Mouse (Mus musculus): ENCODE data around the gene Nat8f2. TPM values are rescaled to one million over a fixed set of nuclear protein-coding genes. Genes with fewer than 3 reads are reported as not detected.
"Not testable (repeated sequence)": the region's sequence is repeated elsewhere in the genome, so short reads cannot be mapped to it uniquely, and the experiment has no call there.

Nat8f2 gene
- polyA plus RNA-seq, 1 experiment from 2014 or later: not detected

DNA sequence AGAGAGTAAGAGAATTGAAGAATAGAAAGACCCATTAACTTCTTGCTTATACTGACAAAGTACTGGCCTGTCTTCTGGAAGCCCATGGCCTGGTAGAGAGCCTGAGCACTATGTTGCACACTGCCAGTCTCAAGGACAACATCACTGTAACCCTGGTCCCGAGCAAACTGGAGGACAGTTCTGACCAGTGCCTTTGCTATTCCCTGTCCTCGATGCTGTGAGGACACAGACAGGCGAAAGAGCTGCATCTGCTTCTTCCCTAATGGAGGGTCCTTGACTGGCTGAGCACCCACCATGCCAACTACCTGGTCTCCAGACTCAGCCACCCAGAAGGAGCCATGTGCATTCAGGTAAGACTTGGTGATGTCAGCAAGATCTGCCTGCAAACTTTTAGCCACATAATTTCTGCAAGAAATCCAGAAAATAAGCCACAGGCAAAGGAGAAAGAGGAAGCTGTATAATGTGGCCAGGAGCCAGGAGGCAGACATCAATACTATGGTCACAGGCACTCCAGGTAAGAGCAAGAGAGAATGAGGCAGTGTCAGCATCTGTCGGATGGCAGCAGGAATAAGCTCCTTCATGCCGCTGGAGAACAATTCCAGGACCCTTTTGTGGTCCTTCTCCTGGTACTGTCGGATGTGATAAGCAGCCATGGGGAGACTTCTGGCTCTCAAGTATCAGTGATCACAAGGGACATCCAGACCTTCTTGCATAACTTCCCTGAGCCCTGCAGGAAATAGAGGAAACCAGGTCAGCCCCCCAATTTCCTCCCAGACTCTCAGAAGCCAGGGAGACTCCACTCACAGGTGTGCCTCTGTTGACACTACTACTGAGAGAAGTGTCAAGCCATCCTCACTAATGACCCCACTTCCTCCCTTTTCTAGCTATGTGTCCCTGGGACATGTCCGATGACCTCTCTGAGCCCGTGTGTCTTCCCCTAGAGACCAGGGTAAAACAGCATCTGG, 950 bp downstream of the Nat8f2 start:
- no peaks in the 10 kb centered on the region for H3K36me3 ChIP-seq (ENCODE audit: control insufficient read depth, insufficient read depth, low read length)
- no peaks in the 10 kb centered on the region for H3K4me1 ChIP-seq (ENCODE audit: control insufficient read depth, insufficient read depth, low read length)
- ATAC-seq (ENCODE audit: insufficient number of reproducible peaks, insufficient read depth, low FRiP score, low read depth): no peak
- H3K4me3 ChIP-seq (ENCODE audit: low read depth, low read length): no peak overlapping the region
- no peak overlapping the region for H3K27ac ChIP-seq (ENCODE audit: low read length)
- 78% methylated on average over 8 of the region's 8 CpGs for WGBS
- no peak overlapping the region for H3K9ac ChIP-seq (replicated peaks; ENCODE audit: low read depth, low read length)
- H3K27me3 ChIP-seq (ENCODE audit: control insufficient read depth, insufficient read depth, low read length): no peaks in the 10 kb centered on the region
- H3K9me3 ChIP-seq (ENCODE audit: control insufficient read depth, low read depth, low read length): no peaks in the 10 kb centered on the region
- H3K4me2 ChIP-seq (replicated peaks; ENCODE audit: low read depth, low read length): no peak overlapping the region

DNA sequence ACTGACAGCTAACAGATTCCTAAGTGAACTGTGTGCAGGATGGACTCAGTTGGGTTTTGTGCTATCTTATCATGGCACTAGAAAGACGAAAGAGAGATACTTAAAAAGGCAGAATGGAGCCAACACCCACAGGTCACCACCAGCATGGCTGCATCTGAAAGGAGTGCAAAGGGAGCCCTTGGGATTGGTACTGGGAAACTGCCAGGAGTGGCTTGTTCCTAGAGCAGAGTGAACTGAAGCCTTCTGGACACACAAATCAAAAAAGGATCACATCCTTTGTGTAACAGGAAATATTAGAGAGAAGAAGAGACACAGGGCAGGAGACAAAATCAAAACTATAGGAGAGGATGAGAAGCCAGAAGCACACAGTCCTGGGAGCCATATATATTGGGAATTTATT, 2.0 kb downstream of the Nat8f2 start:
- not testable (repeated sequence) for H3K4me1 ChIP-seq (ENCODE audit: control insufficient read depth, insufficient read depth, low read length); H3K9me3 ChIP-seq (ENCODE audit: control insufficient read depth, low read depth, low read length); H3K36me3 ChIP-seq (ENCODE audit: control insufficient read depth, insufficient read depth, low read length); ATAC-seq (ENCODE audit: insufficient number of reproducible peaks, insufficient read depth, low FRiP score, low read depth); H3K27me3 ChIP-seq (ENCODE audit: control insufficient read depth, insufficient read depth, low read length); H3K9ac ChIP-seq (replicated peaks; ENCODE audit: low read depth, low read length); H3K27ac ChIP-seq (ENCODE audit: low read length); H3K4me2 ChIP-seq (replicated peaks; ENCODE audit: low read depth, low read length); H3K4me3 ChIP-seq (ENCODE audit: low read depth, low read length)
- WGBS: 55% methylated on average over 1 of the region's 1 CpGs

DNA sequence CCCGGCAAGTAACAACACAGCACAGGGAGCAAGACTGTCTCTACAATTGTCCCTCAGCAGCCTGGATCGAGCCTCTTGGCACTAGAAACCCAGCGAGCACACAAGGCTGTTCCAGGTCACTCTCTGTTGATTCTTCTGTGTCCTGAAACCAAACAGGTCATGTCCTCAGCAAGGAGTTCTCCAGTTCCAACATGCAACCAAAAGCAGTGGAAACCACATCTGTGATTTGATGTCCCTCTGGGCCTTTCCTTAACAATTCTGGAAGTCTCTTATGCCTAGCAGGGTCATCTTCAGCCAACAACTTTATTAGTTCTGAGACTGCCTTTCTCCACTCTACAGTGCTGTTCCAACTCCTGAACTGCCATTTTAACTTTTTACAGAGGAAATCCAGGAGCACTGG, 2.8 kb downstream of the Nat8f2 start:
- not testable (repeated sequence) for H3K4me2 ChIP-seq (replicated peaks; ENCODE audit: low read depth, low read length); H3K4me3 ChIP-seq (ENCODE audit: low read depth, low read length); H3K9ac ChIP-seq (replicated peaks; ENCODE audit: low read depth, low read length); H3K27me3 ChIP-seq (ENCODE audit: control insufficient read depth, insufficient read depth, low read length); H3K4me1 ChIP-seq (ENCODE audit: control insufficient read depth, insufficient read depth, low read length); H3K36me3 ChIP-seq (ENCODE audit: control insufficient read depth, insufficient read depth, low read length); ATAC-seq (ENCODE audit: insufficient number of reproducible peaks, insufficient read depth, low FRiP score, low read depth); H3K27ac ChIP-seq (ENCODE audit: low read length); H3K9me3 ChIP-seq (ENCODE audit: control insufficient read depth, low read depth, low read length)
- 88% methylated on average over 3 of the region's 3 CpGs for WGBS

DNA sequence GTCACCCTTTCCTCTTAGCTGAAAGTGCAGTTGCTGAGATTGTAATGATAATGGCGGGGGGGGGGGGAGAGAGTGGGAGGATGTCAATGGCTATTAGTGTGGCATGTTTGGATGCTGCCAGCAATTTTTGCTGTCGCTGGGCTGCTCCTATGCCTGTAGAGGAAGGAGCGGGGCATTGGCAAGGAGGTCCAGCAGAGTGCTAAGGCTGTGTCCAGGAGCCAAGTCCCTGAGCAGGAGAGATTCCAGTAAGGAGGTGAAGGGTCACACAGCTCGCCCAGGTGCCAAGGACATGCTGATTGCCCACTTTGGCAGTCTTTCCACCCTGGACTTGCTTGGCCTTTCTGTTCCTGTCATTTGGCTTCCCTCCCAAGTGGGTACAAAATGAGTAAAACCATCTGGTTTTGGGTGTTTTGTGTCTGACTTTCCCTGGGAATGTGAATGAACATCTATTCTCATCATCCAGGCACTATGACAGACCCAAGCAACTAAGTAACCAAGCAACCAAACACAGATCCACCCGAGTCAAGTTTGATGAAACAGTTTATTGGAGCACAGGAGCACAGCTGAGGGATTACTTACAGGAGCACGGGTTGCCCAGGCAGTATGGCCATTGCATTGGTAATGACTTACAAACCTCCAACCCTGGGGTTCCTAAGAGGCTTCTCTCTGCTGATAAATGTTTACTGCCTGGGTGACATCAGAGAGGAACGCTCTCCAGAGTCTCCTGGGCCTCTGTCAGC, 3.9 kb downstream of the Nat8f2 start:
- H3K27me3 ChIP-seq (ENCODE audit: control insufficient read depth, insufficient read depth, low read length); ATAC-seq (ENCODE audit: insufficient number of reproducible peaks, insufficient read depth, low FRiP score, low read depth); H3K36me3 ChIP-seq (ENCODE audit: control insufficient read depth, insufficient read depth, low read length); H3K27ac ChIP-seq (ENCODE audit: low read length); H3K9ac ChIP-seq (replicated peaks; ENCODE audit: low read depth, low read length); H3K9me3 ChIP-seq (ENCODE audit: control insufficient read depth, low read depth, low read length); H3K4me3 ChIP-seq (ENCODE audit: low read depth, low read length); H3K4me2 ChIP-seq (replicated peaks; ENCODE audit: low read depth, low read length); H3K4me1 ChIP-seq (ENCODE audit: control insufficient read depth, insufficient read depth, low read length): not testable (repeated sequence)
- 68% methylated on average over 6 of the region's 7 CpGs for WGBS

DNA sequence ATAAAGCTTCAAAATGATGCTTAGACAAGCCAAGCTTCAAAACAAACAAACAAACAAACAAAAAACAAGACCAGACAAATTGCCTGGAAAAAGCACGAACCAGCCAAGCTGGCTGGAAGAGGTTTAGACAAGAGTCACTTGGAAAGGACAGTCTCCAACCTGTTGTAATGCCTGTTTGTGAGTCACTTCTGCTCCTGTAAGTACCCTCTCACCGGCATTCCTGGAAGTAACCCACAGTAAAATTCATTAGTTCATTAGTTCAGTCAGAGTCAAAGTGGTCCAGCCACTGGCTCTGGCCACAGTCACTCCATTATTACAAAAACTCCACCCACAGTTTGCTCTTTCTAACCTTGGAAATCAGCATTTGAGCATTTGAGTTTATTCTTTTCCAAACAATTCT, 5.1 kb downstream of the Nat8f2 start:
- WGBS: 91% methylated on average over 2 of the region's 2 CpGs
- Histone ChIP-seq H3K27ac (ENCODE audit: low read length) (no peak overlapping the region), H3K4me3 (ENCODE audit: low read depth, low read length) (no peak overlapping the region), H3K9me3 (ENCODE audit: control insufficient read depth, low read depth, low read length) (no peaks in the 10 kb centered on the region), H3K4me1 (ENCODE audit: control insufficient read depth, insufficient read depth, low read length) (no peaks in the 10 kb centered on the region), H3K4me2 (replicated peaks; ENCODE audit: low read depth, low read length) (no peak overlapping the region), H3K27me3 (ENCODE audit: control insufficient read depth, insufficient read depth, low read length) (no peaks in the 10 kb centered on the region), H3K9ac (replicated peaks; ENCODE audit: low read depth, low read length) (no peak overlapping the region), H3K36me3 (ENCODE audit: control insufficient read depth, insufficient read depth, low read length) (no peaks in the 10 kb centered on the region)
- no peak for ATAC-seq (ENCODE audit: insufficient number of reproducible peaks, insufficient read depth, low FRiP score, low read depth)

DNA sequence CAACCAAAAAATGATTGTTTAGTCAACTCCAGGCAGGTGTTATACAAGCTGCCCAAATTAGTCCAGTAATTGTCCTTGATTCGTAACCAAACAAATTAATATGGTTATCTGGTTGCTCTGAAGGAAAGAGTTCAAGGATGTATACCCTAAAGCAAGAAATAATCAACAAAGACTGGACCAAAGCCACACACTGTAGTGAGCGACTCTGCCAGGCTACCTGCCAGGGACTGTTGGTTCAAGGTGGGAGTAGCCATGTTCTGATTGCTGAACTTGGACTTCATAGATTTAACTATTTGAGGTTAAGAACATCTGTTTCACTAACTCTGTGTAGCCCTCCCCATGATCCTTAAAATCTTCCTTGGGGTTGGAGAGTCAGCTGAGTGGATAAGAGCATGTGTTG, 5.8 kb downstream of the Nat8f2 start:
- H3K27ac ChIP-seq (ENCODE audit: low read length): no peak overlapping the region
- H3K9ac ChIP-seq (replicated peaks; ENCODE audit: low read depth, low read length): no peak overlapping the region
- no peaks in the 10 kb centered on the region for H3K9me3 ChIP-seq (ENCODE audit: control insufficient read depth, low read depth, low read length)
- ATAC-seq (ENCODE audit: insufficient number of reproducible peaks, insufficient read depth, low FRiP score, low read depth): no peak
- H3K4me1 ChIP-seq (ENCODE audit: control insufficient read depth, insufficient read depth, low read length): no peaks in the 10 kb centered on the region
- H3K4me2 ChIP-seq (replicated peaks; ENCODE audit: low read depth, low read length): no peak overlapping the region
- 83% methylated on average over 2 of the region's 2 CpGs for WGBS
- no peak overlapping the region for H3K4me3 ChIP-seq (ENCODE audit: low read depth, low read length)
- no peaks in the 10 kb centered on the region for H3K36me3 ChIP-seq (ENCODE audit: control insufficient read depth, insufficient read depth, low read length)
- H3K27me3 ChIP-seq (ENCODE audit: control insufficient read depth, insufficient read depth, low read length): no peaks in the 10 kb centered on the region

DNA sequence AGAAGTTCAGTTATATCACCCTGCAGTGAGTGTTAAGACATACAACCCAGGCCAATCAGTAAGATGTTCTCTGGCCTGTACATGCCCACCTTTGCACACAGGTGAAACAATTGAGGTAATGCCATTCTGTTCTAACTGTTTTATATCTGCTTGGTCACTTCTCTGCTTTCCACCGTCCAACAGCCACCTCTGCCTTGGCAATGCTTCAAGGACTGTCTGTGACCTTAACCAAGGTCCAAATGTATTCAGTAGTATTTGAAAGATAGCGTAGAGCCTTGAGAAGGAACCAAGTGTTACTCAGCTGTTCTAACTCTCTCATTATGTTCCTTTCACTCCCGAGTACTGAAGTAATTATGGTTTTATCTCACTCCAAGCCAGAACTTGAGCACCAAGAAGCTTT, 6.4 kb downstream of the Nat8f2 start:
- no peak overlapping the region for H3K9ac ChIP-seq (replicated peaks; ENCODE audit: low read depth, low read length)
- no peaks in the 10 kb centered on the region for H3K27me3 ChIP-seq (ENCODE audit: control insufficient read depth, insufficient read depth, low read length)
- no peak overlapping the region for H3K4me2 ChIP-seq (replicated peaks; ENCODE audit: low read depth, low read length)
- 78% methylated on average over 3 of the region's 3 CpGs for WGBS
- no peak overlapping the region for H3K27ac ChIP-seq (ENCODE audit: low read length)
- ATAC-seq (ENCODE audit: insufficient number of reproducible peaks, insufficient read depth, low FRiP score, low read depth): no peak
- H3K4me1 ChIP-seq (ENCODE audit: control insufficient read depth, insufficient read depth, low read length): no peaks in the 10 kb centered on the region
- H3K4me3 ChIP-seq (ENCODE audit: low read depth, low read length): no peak overlapping the region
- no peaks in the 10 kb centered on the region for H3K9me3 ChIP-seq (ENCODE audit: control insufficient read depth, low read depth, low read length)
- H3K36me3 ChIP-seq (ENCODE audit: control insufficient read depth, insufficient read depth, low read length): no peaks in the 10 kb centered on the region

DNA sequence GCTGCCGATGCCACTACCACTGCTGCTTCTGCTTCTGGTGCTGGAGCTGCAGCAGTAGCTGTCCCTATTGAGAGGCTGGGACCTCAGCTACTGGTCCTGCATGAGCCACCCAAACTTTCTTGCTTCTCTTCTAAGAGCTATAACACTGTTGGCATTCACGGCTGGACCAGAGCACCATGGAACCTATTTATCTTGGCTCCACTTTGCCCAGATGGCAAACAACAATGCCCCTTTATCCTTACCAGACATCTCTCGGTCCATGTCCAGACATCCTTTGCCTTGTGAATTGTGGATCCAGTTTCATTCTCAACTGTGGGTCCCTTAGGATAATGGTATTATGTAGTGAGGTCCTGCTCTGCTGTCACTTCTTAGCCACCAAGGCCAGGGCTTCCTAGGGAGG, 7.7 kb downstream of the Nat8f2 start:
- Histone ChIP-seq H3K27ac (ENCODE audit: low read length) (no peak overlapping the region), H3K27me3 (ENCODE audit: control insufficient read depth, insufficient read depth, low read length) (no peaks in the 10 kb centered on the region), H3K4me2 (replicated peaks; ENCODE audit: low read depth, low read length) (no peak overlapping the region), H3K9me3 (ENCODE audit: control insufficient read depth, low read depth, low read length) (no peaks in the 10 kb centered on the region), H3K4me1 (ENCODE audit: control insufficient read depth, insufficient read depth, low read length) (no peaks in the 10 kb centered on the region), H3K9ac (replicated peaks; ENCODE audit: low read depth, low read length) (no peak overlapping the region), H3K4me3 (ENCODE audit: low read depth, low read length) (no peak overlapping the region), H3K36me3 (ENCODE audit: control insufficient read depth, insufficient read depth, low read length) (no peaks in the 10 kb centered on the region)
- 90% methylated on average over 3 of the region's 3 CpGs for WGBS
- no peak for ATAC-seq (ENCODE audit: insufficient number of reproducible peaks, insufficient read depth, low FRiP score, low read depth)
